Mouse (Mus musculus) gastrocnemius, adult 18-20 months (tissue): ENCODE data around the gene Zcchc13. TPM values are rescaled to one million over a fixed set of nuclear protein-coding genes. Genes with fewer than 3 reads are reported as not detected.
"Not testable (repeated sequence)": the region's sequence is repeated elsewhere in the genome, so short reads cannot be mapped to it uniquely, and the experiment has no call there.

Experiments used
- DNase-seq: peaks from one replicate; pipeline ENCODE4 v3.0.0; 2021; ENCODE audit warnings: low spot score
- total RNA-seq, 2 experiments: library from RNA; stranded (reverse); gene quantifications; 2 replicates each; pipeline ENCODE4 v1.2.3; 2021

Gene Zcchc13
- total RNA-seq, 2 experiments from 2014 or later, result not detected

- DNase-seq, result no peak
Measured at GRCm38 (mm10) chrX:103638566-103638965, 8.2 kb downstream of the Zcchc13 start.

- DNase-seq, result no peak
Measured at GRCm38 (mm10) chrX:103644301-103644700, 13.9 kb downstream of the Zcchc13 start.

GRCm38 (mm10) chrX:103652048-103652447 is 21.7 kb downstream of the Zcchc13 start:
- no peak for DNase-seq

GRCm38 (mm10) chrX:103653021-103653420 is 22.6 kb downstream of the Zcchc13 start:
- no peak for DNase-seq

GRCm38 (mm10) chrX:103658985-103659384 is 28.6 kb downstream of the Zcchc13 start:
- DNase-seq, result no peak

- not testable (repeated sequence) for DNase-seq
Measured at GRCm38 (mm10) chrX:103664445-103664844, 34.1 kb downstream of the Zcchc13 start.

- no peak for DNase-seq
Measured at GRCm38 (mm10) chrX:103670245-103670644, 39.9 kb downstream of the Zcchc13 start.

GRCm38 (mm10) chrX:103673761-103674160 is 43.4 kb downstream of the Zcchc13 start:
- no peak for DNase-seq

GRCm38 (mm10) chrX:103674674-103675073 is 44.3 kb downstream of the Zcchc13 start:
- DNase-seq, result no peak

Other genes with a start within 250 kb of the Zcchc13 start
- gene Tsx, start 216.1 kb upstream of the Zcchc13 start, total RNA-seq, result not detected
- gene Gm26992, start 208.6 kb upstream of the Zcchc13 start, total RNA-seq, result not detected
- 1 to 10 TPM; 3.6 to 4.3 TPM for gene Slc16a2, start 191.4 kb downstream of the Zcchc13 start, total RNA-seq